Mouse (Mus musculus): ENCODE measurements around the gene Nrp2.

Gene Nrp2

GRCm38 (mm10) chr1:62817566-62817965 is 114.5 kb downstream of the Nrp2 start:
- DNase-seq (ENCODE audit: extremely low read depth, low read depth) = no peak

- no peak for DNase-seq (ENCODE audit: extremely low read depth, low read depth)
These were observed 117.1 kb downstream of the Nrp2 start for GRCm38 (mm10) chr1:62820170-62820569.

GRCm38 (mm10) chr1:62821509-62822398 is 118.7 kb downstream of the Nrp2 start:
- DNase-seq (ENCODE audit: extremely low read depth, low read depth) = no peak

- no peak for DNase-seq (ENCODE audit: extremely low read depth, low read depth)
These were observed 120.6 kb downstream of the Nrp2 start for GRCm38 (mm10) chr1:62823549-62824195.

GRCm38 (mm10) chr1:62825822-62826765 is 123.0 kb downstream of the Nrp2 start:
- DNase-seq (ENCODE audit: extremely low read depth, low read depth) = no peak

GRCm38 (mm10) chr1:62827316-62827715 is 124.2 kb downstream of the Nrp2 start:
- no peak for DNase-seq (ENCODE audit: extremely low read depth, low read depth)

- DNase-seq (ENCODE audit: extremely low read depth, low read depth) = no peak
These were observed 125.1 kb downstream of the Nrp2 start for GRCm38 (mm10) chr1:62828156-62828555.

GRCm38 (mm10) chr1:62829690-62830417 is 126.8 kb downstream of the Nrp2 start:
- no peak for DNase-seq (ENCODE audit: extremely low read depth, low read depth)

- DNase-seq (ENCODE audit: extremely low read depth, low read depth) = no peak
These were observed 127.3 kb downstream of the Nrp2 start for GRCm38 (mm10) chr1:62830418-62830769.

- DNase-seq (ENCODE audit: extremely low read depth, low read depth) = no peak
These were observed 128.8 kb downstream of the Nrp2 start for GRCm38 (mm10) chr1:62831725-62832455.

- DNase-seq (ENCODE audit: extremely low read depth, low read depth) = no peak
These were observed 130.3 kb downstream of the Nrp2 start for GRCm38 (mm10) chr1:62833356-62833755.

- no peak for DNase-seq (ENCODE audit: extremely low read depth, low read depth)
These were observed 131.5 kb downstream of the Nrp2 start for GRCm38 (mm10) chr1:62834443-62835185.

- DNase-seq (ENCODE audit: extremely low read depth, low read depth) = no peak
These were observed 135.0 kb downstream of the Nrp2 start for GRCm38 (mm10) chr1:62838083-62838482.

GRCm38 (mm10) chr1:62838631-62839030 is 135.5 kb downstream of the Nrp2 start:
- no peak for DNase-seq (ENCODE audit: extremely low read depth, low read depth)

GRCm38 (mm10) chr1:62843215-62843614 is 140.1 kb downstream of the Nrp2 start:
- DNase-seq (ENCODE audit: extremely low read depth, low read depth) = no peak

GRCm38 (mm10) chr1:62850990-62851940 is 148.2 kb downstream of the Nrp2 start:
- DNase-seq (ENCODE audit: extremely low read depth, low read depth) = no peak

- no peak for DNase-seq (ENCODE audit: extremely low read depth, low read depth)
These were observed 150.3 kb downstream of the Nrp2 start for GRCm38 (mm10) chr1:62853362-62853761.

GRCm38 (mm10) chr1:62853996-62854395 is 150.9 kb downstream of the Nrp2 start:
- DNase-seq (ENCODE audit: extremely low read depth, low read depth) = no peak

All from MEL-GATA-1-ER (cell line).